Mouse (Mus musculus) bone marrow macrophage, adult 2 months (primary cell): ENCODE data around the gene Shc4.

Experiments
- CTCF ChIP-seq: IDR thresholded peaks from 2 replicates; pipeline ENCODE4 v1.5.1; 2012; ENCODE audit warnings: low read depth, mild to moderate bottlenecking, low read length, moderate library complexity
- POLR2A ChIP-seq: IDR thresholded peaks from 2 replicates; pipeline ENCODE4 v1.6.1; 2012; ENCODE audit warnings: mild to moderate bottlenecking, low read depth, low read length, borderline replicate concordance

- no peak for TF ChIP-seq CTCF
- TF ChIP-seq POLR2A, result no peak
Observed at GRCm38 (mm10) chr2:125644912-125645311, 79.0 kb downstream of the Shc4 start.
